Mouse (Mus musculus) C2C12 (cell line): Measurements from ENCODE around the gene Tppp3.

Source experiments
- CTCF ChIP-seq: IDR thresholded peaks from one replicate; pipeline ENCODE4 v1.5.1; 2011; ENCODE audit not compliant: control insufficient read depth, insufficient read depth, insufficient read length
- MAX ChIP-seq: IDR thresholded peaks from one replicate; pipeline ENCODE4 v1.6.1; 2011; ENCODE audit warnings: mild to moderate bottlenecking, control low read depth

GRCm38 (mm10) chr8:105451903-105452603 is 19.3 kb downstream of the Tppp3 start:
- no peak for TF ChIP-seq CTCF
- no peak for TF ChIP-seq MAX
